Mouse (Mus musculus): ENCODE data around the gene Rbm8a.

- TF ChIP-seq CTCF (IDR thresholded peaks at IDR 0.05; ENCODE audit: low read depth, low read length), result no peak
- TF ChIP-seq GATA1 (IDR thresholded peaks at IDR 0.05; ENCODE audit: borderline replicate concordance, low read length), result no peak
- no peak for TF ChIP-seq TAL1 (conservative IDR thresholded peaks at IDR 0.05; ENCODE audit: low read depth, low read length)
Measured at GRCm38 (mm10) chr3:96617941-96618340, 11.8 kb upstream of the Rbm8a start.

Measured in G1E (cell line).